Mouse (Mus musculus) intestine, embryonic 16.5 days (tissue): Measurements from ENCODE around the gene Tmbim1. TPM values are rescaled to one million over a fixed set of nuclear protein-coding genes. Genes with fewer than 3 reads are reported as not detected.
"Not testable (repeated sequence)": the region's sequence is repeated elsewhere in the genome, so short reads cannot be mapped to it uniquely, and the experiment has no call there.

Experiments used
- ATAC-seq: fragments of 200-750 bp; cut with Nextera tagmentation; 2 replicates; pipeline ENCODE4 v1.8.0; 2017; ENCODE audit warnings: moderate TSS enrichment, moderate library complexity
- H3K27ac ChIP-seq: fragments of 300-500 bp; sonication (generic); 2 replicates; pipeline ENCODE4 v1.5.1; 2014; ENCODE audit warnings: mild to moderate bottlenecking, low read length
- H3K27me3 ChIP-seq: fragments of 300-500 bp; sonication (generic); replicated peaks from 2 replicates; pipeline ENCODE4 v1.6.1; 2014; ENCODE audit warnings: low read length, control low read depth, mixed read lengths; ENCODE audit not compliant: control insufficient read depth, insufficient read depth
- H3K36me3 ChIP-seq: fragments of 300-500 bp; sonication (generic); 2 replicates; pipeline ENCODE4 v1.6.1; 2014; ENCODE audit warnings: low read length, control low read depth; ENCODE audit not compliant: control insufficient read depth, insufficient read depth
- H3K4me1 ChIP-seq: fragments of 300-500 bp; sonication (generic); 2 replicates; pipeline ENCODE4 v1.6.1; 2014; ENCODE audit warnings: low read length, control low read depth, mixed read lengths; ENCODE audit not compliant: control insufficient read depth, insufficient read depth
- H3K4me2 ChIP-seq: fragments of 300-500 bp; sonication (generic); 2 replicates; pipeline ENCODE4 v1.6.1; 2014; ENCODE audit warnings: low read depth, low read length, control low read depth
- H3K4me3 ChIP-seq: fragments of 300-500 bp; sonication (generic); 2 replicates; pipeline ENCODE4 v1.5.1; 2014; ENCODE audit warnings: mild to moderate bottlenecking, low read length
- H3K9ac ChIP-seq: fragments of 300-500 bp; sonication (generic); 2 replicates; pipeline ENCODE4 v1.6.1; 2014; ENCODE audit warnings: low read depth, low read length
- H3K9me3 ChIP-seq: fragments of 300-500 bp; sonication (generic); 2 replicates; pipeline ENCODE4 v1.6.1; 2016; ENCODE audit warnings: low read length, control low read depth; ENCODE audit not compliant: control insufficient read depth
- WGBS: fragments of 180-500 bp; shearing (Covaris S2); extraction: QIAGEN DNeasy Blood & Tissue Kit; methylation state at CpG from one replicate; pipeline ENCODE4 v1.1.7; 2014; 5-methylcytosine and 5-hydroxymethylcytosine counted together
- polyA plus RNA-seq: library from polyadenylated mRNA; unstranded; fragments of >200 nt; fragmentation: Nextera tagmentation; extraction: Ambion mirVana; gene quantifications from 2 replicates; pipeline ENCODE4 v1.2.1, GENCODE M21; 2015

Gene Tmbim1
- polyA plus RNA-seq, 1 experiment from 2014 or later = 79.8 TPM

DNA sequence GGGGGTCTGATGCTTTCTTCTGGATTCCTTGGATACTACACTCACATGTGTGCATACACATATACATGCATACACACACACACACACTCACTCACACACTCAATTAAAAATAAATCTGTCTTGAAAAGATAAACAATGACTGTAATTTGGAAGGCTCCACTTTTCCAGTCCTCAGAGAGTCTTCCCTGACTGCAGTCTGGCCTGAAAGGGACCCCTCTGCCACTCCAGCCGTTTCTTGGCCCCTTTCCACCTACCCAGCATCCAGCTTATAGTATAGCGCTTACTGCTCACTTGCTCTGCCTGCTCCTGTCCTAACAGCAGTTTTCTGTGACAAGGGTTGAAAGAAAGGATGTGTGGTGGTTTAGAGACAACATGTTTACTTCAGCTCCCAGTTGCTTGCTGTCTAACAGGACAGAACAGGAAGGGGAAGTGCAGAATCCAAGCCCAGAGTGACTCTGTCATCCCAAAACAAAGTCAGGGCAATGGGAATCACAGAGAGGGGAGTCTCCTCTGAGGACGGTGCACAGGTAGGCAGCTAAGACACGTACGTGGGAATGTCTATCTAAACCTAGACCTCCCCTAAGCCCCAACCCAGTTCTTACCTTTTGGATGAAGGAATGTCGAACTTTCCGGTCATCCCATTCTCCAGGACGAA is 12.0 kb downstream of the Tmbim1 start:
- Histone ChIP-seq H3K4me1 (peaks cover 54% of the 10 kb centered on the region), H3K9me3 (no peaks in the 10 kb centered on the region), H3K4me2 (no peak overlapping the region), H3K27me3 (no peaks in the 10 kb centered on the region), H3K4me3 (no peak overlapping the region), H3K36me3 (peaks cover 4% of the 10 kb centered on the region; the same call in 1 of the 2 replicates), H3K27ac (peak overlapping the region; percentile 30), H3K9ac (no peak overlapping the region)
- no peak for ATAC-seq
- 79% methylated on average over 8 of the region's 8 CpGs for WGBS

DNA sequence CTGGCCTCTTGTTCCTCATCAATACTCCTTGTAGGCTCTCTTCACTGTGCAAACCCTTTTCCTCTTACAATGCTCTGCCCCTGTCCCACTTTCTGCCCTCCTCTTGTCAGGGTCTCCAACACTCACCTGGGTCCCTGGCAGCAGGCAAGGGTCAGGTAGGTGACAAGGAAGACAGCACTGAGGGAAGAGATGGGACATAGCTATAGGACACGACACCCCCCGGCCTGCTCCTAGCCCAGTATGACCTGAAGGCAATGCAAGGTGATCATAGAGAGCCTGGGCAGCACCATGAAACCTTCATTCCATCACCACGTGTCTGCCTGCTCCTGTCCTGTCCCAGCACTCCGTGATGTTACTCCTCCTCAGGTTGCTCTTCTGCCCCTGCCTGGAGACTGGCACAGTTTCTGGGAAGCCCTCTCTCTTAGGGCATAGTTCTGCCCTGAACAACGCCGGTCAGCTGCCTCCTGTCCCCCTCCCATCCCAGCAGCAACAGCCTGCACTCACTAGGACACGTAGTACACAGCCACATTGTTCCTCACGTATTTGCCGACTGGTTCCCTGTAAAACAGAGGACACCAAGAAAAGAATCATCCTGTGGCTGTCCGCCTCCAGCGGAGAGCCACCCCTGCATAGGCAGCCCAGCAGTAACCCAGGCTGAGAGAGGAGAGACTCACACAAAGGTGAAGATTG is 12.9 kb downstream of the Tmbim1 start:
- Histone ChIP-seq H3K4me3 (no peak overlapping the region), H3K9me3 (no peaks in the 10 kb centered on the region), H3K4me1 (peaks cover 45% of the 10 kb centered on the region), H3K4me2 (no peak overlapping the region), H3K27me3 (no peaks in the 10 kb centered on the region), H3K9ac (no peak overlapping the region), H3K36me3 (peaks cover 8% of the 10 kb centered on the region; the same call in 1 of the 2 replicates), H3K27ac (0 out of 2 replicates have a peak overlapping the region, but pooled peaks have one; percentile 17)
- ATAC-seq = no peak
- 89% methylated on average over 11 of the region's 11 CpGs for WGBS

DNA sequence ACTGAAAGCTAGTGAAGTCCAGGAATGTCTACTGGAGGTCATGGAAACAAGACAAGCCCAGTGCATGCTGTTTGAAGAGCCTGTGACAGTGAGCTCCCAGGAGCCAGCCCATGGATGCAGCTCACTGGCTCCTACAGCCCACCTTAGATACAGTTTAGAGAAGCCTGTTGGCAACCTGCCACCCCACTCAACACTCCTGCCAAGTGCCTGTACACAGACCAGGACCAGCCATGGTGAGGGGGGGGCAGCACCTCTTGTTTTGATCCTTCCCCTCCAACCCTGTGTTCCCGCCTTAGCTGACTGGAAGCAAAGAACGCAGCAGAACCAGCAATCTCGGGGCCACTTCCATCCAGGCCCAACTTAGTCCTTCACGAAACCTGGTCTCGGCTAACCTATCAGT is 15.3 kb downstream of the Tmbim1 start:
- H3K9ac ChIP-seq = no peak overlapping the region
- H3K27me3 ChIP-seq = no peaks in the 10 kb centered on the region
- no peak overlapping the region for H3K4me2 ChIP-seq
- peaks cover 33% of the 10 kb centered on the region for H3K4me1 ChIP-seq
- H3K36me3 ChIP-seq = peaks cover 8% of the 10 kb centered on the region; the same call in 1 of the 2 replicates
- H3K4me3 ChIP-seq = no peak overlapping the region
- 80% methylated on average over 5 of the region's 5 CpGs for WGBS
- no peak overlapping the region for H3K27ac ChIP-seq
- no peaks in the 10 kb centered on the region for H3K9me3 ChIP-seq
- no peak for ATAC-seq

DNA sequence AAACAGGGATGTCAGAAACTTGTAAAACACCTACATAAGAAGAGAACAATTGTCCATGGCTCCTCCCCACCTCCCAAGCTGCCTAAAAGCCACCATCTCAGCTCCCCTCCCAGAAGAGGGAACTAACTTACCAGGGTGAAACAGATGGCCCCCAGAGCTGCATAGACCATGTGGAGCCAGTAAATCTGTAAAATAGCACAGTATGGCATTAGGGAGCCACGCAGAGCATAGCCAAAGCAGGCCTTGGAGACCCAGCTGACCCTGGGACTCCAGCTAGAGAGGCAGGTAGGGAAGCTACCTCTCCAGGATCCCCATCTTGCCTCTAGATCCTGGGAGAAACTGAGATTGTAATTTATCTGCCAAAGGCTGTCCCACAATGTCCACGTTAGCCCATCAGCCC is 15.7 kb downstream of the Tmbim1 start:
- peaks cover 29% of the 10 kb centered on the region for H3K4me1 ChIP-seq
- no peak for ATAC-seq
- no peaks in the 10 kb centered on the region for H3K9me3 ChIP-seq
- H3K9ac ChIP-seq = no peak overlapping the region
- peaks cover 8% of the 10 kb centered on the region; the same call in 1 of the 2 replicates for H3K36me3 ChIP-seq
- H3K27ac ChIP-seq = no peak overlapping the region
- H3K4me2 ChIP-seq = no peak overlapping the region
- H3K27me3 ChIP-seq = no peaks in the 10 kb centered on the region
- no peak overlapping the region for H3K4me3 ChIP-seq
- WGBS = 80% methylated on average over 2 of the region's 2 CpGs

DNA sequence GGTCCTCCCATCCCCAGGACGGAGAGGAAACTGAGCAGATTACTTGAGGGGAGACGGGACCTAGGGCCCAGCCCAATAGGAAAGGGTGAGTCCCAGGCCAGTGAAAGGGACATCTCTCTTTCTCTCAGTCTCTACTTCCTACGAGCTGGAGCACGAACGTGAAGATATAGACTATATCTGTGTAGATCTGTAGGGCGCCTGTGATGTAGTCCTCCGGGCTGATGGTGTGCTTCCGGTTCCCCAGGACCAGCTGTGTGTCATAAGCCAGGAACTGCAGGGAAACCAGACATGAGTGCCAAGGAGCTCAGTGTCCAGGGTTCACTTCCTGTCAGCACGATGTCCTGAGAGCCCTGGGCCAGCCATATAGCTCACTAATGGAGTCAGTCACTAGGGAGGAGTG is 16.2 kb downstream of the Tmbim1 start:
- H3K27ac ChIP-seq = 0 out of 2 replicates have a peak overlapping the region, but pooled peaks have one; percentile 9
- peaks cover 25% of the 10 kb centered on the region for H3K4me1 ChIP-seq
- H3K36me3 ChIP-seq = peaks cover 8% of the 10 kb centered on the region; the same call in 1 of the 2 replicates
- no peaks in the 10 kb centered on the region for H3K27me3 ChIP-seq
- no peaks in the 10 kb centered on the region for H3K9me3 ChIP-seq
- no peak overlapping the region for H3K4me2 ChIP-seq
- WGBS = 84% methylated on average over 9 of the region's 9 CpGs
- no peak overlapping the region for H3K4me3 ChIP-seq
- H3K9ac ChIP-seq = no peak overlapping the region
- no peak for ATAC-seq

DNA sequence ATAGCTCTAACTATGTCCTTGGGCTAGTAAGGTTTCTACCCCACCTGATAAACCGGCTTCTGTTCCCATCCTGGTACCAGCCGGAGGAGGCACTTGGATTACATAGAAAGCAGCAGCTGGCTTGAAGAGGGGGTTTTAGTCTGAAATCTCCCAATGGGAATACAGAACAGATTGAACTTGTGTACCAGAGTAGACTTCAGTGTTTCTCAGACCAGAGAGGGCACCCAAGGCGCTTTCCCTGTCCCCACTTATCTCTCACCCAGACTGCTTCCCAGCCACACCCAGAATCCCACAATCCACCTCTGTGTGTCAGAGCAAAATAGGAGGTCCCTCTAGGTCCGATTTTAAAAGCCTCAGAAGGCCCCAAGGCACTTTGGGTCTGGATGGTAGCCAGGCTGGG is 17.1 kb downstream of the Tmbim1 start:
- Histone ChIP-seq H3K27ac (no peak overlapping the region), H3K27me3 (no peaks in the 10 kb centered on the region), H3K9me3 (no peaks in the 10 kb centered on the region), H3K4me3 (no peak overlapping the region), H3K36me3 (peaks cover 5% of the 10 kb centered on the region; the same call in 1 of the 2 replicates), H3K9ac (no peak overlapping the region), H3K4me2 (no peak overlapping the region), H3K4me1 (peaks cover 22% of the 10 kb centered on the region)
- WGBS = 75% methylated on average over 4 of the region's 4 CpGs
- ATAC-seq = no peak

DNA sequence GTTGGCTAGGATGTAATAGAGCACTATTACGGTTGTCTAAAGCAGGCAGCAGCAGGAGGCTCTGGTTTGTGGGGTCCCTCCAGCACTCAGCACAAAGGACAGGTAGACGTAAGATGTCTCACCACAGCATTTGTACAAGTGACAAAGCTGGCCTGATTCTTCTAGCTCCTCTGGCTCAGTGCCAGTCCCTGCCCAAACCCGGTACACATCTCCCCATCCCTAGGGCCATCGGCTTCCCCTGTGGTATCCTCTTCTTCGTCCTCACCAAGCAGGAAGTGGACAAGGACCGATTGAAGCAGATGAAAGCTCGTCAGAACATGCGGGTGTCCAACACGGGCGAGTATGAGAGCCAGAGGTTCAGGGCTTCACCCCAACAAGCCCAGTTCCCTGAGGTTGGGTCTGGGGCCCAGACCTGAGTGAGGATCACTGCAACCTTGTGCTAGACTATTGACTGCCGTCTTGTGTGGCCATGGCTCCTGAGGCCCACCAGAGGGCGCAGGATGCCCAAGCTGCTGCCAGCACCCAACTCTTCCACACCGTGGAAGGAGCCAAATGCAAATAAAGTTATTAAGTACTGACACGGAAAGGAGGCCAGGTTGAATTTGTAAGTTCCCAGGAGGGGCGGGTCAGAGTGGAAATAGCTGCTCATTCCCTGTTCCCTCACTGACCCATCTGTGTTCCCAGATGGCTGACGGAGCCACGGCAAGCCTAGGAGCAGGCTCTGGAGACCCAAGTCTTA is 18.4 kb downstream of the Tmbim1 start:
- Histone ChIP-seq H3K4me1 (peaks cover 21% of the 10 kb centered on the region), H3K36me3 (peaks cover 13% of the 10 kb centered on the region)
- H3K9ac ChIP-seq, ATAC-seq, H3K27ac ChIP-seq, H3K4me3 ChIP-seq, H3K27me3 ChIP-seq, H3K9me3 ChIP-seq, H3K4me2 ChIP-seq: not testable (repeated sequence)
- WGBS = 57% methylated on average over 15 of the region's 17 CpGs

DNA sequence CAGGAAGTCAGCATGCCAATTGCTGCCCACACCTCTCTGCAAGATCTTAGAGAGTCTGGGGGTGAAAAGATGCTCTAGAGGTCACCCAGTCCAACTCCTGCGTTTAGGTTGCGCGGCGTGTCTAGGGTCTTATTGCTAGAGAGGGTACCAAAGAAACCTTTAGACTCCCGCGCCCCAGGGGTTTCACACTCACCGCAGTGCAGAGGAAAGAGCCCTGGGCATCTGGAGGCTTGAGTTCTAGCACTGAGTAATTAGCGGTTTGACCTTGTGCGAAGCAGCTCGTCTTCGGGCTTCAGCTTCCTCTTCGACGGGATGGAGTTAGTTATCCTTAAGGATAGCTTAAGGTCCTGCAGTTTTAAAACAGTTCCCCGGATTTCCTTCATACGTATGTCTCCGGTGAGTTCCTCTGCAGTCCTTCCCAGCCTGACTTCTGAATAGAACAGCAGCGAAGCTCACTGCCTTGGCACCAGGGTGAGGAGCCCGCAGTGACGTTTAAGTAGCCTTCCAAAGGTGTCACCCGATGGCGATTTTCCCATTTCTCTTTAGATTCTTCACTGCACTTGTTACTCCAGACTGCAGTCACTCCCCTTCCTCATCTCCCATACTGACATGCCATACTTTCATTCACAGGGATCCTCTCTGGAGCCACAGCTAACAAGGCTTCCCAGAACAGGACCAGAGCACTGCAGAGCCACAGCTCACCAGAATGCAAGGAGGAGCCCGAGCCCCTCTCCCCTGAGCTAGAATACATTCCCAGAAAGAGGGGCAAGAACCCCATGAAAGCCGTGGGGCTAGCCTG is 20.0 kb downstream of the Tmbim1 start:
- H3K36me3 ChIP-seq = peaks cover 20% of the 10 kb centered on the region
- peaks cover 33% of the 10 kb centered on the region for H3K4me1 ChIP-seq
- peak overlapping the region; percentile 78 for H3K4me3 ChIP-seq
- 4% methylated on average over 23 of the region's 23 CpGs for WGBS
- H3K4me2 ChIP-seq = peak overlapping the region; percentile 81
- peak overlapping the region; percentile 76 for H3K9ac ChIP-seq
- no peaks in the 10 kb centered on the region for H3K9me3 ChIP-seq
- H3K27ac ChIP-seq = no peak overlapping the region
- no peaks in the 10 kb centered on the region for H3K27me3 ChIP-seq
- ATAC-seq = no peak
